Mouse (Mus musculus) testis, adult 2 months (tissue): ENCODE results near the gene Khdc4. TPM values are rescaled to one million over a fixed set of nuclear protein-coding genes. Genes with fewer than 3 reads are reported as not detected.
A peak's percentile ranks its signal among the peaks of the same experiment; 100 is the strongest.

Experiments
- H3K27ac ChIP-seq: fragments of 200-500 bp; 2 replicates; pipeline ENCODE4 v1.5.1; 2012; ENCODE audit warnings: low read depth, low read length; ENCODE audit not compliant: control insufficient read depth, insufficient read depth
- H3K27me3 ChIP-seq: fragments of 200-500 bp; 2 replicates; pipeline ENCODE4 v1.6.1; 2012; ENCODE audit warnings: mild to moderate bottlenecking, low read length, moderate library complexity; ENCODE audit not compliant: control insufficient read depth, insufficient read depth
- H3K36me3 ChIP-seq: fragments of 200-500 bp; 2 replicates; pipeline ENCODE4 v1.6.1; 2012; ENCODE audit warnings: mild to moderate bottlenecking, low read length; ENCODE audit not compliant: control insufficient read depth, insufficient read depth
- H3K4me1 ChIP-seq: fragments of 200-500 bp; 2 replicates; pipeline ENCODE4 v1.6.1; 2012; ENCODE audit warnings: low read length; ENCODE audit not compliant: control insufficient read depth, insufficient read depth
- H3K4me3 ChIP-seq: fragments of 200-500 bp; 2 replicates; pipeline ENCODE4 v1.5.1; 2012; ENCODE audit warnings: low read depth, mild to moderate bottlenecking, low read length, moderate library complexity, mixed read lengths; ENCODE audit not compliant: control insufficient read depth
- CTCF ChIP-seq: fragments of 200-500 bp; IDR thresholded peaks from 2 replicates; pipeline ENCODE4 v1.5.1; 2012; ENCODE audit warnings: low read depth, mild to moderate bottlenecking, inconsistent platforms, low read length, moderate library complexity; ENCODE audit not compliant: control insufficient read depth, insufficient read depth, insufficient replicate concordance
- POLR2A ChIP-seq: fragments of 200-500 bp; IDR thresholded peaks from 2 replicates; pipeline ENCODE4 v1.6.1; 2012; ENCODE audit warnings: low read depth, mild to moderate bottlenecking, inconsistent platforms, low read length, moderate library complexity; ENCODE audit not compliant: control insufficient read depth
- polyA plus RNA-seq: library from polyadenylated mRNA; depleted of rRNA; stranded (reverse); fragments of >200 nt; gene quantifications from 2 replicates; pipeline ENCODE4 v1.2.3, GENCODE M21; 2012

The Khdc4 gene
- polyA plus RNA-seq, 1 experiment = 28.7 TPM

DNA sequence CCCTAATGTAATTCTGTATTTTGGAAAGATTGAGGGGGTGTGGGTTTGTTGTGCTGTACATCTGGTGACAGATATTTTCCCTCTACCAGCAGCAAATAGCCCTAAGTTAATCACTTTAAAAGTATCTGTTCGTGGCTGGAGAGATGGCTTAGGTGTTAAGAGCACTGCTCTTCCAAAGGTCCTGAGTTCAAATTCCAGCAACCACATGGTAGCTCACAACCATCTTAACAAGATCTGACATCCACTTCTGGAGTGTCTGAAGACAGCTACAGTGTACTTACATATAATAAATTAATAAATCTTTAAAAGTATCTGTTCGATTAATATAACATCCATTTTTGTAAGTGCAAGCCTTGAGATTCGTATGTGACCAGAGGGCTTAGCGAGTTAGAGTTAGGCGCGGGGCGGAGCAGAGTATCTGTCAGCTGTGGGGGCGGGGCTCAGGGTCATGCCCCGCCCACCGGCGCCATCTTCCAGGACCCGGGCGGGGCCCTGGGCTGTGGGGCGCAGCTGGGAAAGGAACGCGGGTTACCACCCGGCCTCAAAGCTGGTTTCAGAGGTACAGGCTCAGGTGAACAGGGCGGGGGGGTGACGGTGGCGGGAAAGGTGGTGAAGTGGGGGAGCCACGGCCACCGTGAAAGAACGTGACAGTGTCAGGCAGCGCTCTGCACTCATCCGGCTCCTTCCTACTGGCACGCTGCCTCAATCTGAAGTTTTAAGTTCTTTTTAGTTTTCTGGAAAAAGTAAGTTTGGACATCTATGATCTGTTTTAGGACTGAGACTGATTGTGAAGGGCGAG lies 31.0 kb downstream of the Khdc4 start, which contains the start of gene Rit1:
TSS of gene Rit1 (plus strand) at position 440 of the 799 bp plus-strand sequence.
- TF ChIP-seq CTCF (no peak), POLR2A (peak; percentile 61)
- Histone ChIP-seq H3K27me3 (no peaks in the 10 kb centered on the region), H3K27ac (peak within 1 kb of the TSS; percentile 8), H3K4me3 (peak within 1 kb of the TSS; percentile 78), H3K4me1 (peaks cover 2% of the 10 kb centered on the region; the same call in 1 of the 2 replicates), H3K36me3 (peaks cover 2% of the 10 kb centered on the region)

DNA sequence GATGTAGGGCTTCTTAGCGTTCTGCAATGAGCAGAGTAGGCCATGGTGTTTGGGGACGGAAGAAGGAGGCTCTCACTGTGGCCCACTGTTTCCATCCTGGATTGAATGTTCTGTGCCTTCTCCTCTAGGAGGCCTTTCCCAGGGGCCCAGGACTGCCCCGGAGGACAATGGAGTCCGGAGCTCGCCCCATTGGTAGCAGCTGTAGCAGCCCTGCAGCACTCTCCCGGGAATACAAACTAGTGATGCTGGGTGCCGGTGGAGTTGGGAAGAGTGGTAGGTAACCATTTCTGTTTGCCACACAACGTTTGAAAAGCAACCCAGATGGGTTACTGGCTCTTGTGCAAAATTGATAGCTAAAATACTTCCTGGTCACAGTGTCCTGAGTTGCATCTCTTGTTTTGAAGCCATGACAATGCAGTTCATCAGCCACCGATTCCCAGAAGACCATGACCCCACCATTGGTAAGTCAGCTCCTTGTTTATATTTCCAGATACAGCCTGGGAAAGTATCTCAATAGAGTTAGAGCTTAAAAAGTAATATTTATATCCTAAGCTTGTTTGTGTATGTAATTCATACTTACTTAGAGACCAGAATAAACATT lies 31.7 kb downstream of the Khdc4 start:
- Histone ChIP-seq H3K4me1 (peaks cover 2% of the 10 kb centered on the region; the same call in 1 of the 2 replicates), H3K27ac (peak overlapping the region; percentile 8), H3K27me3 (no peaks in the 10 kb centered on the region), H3K36me3 (peaks cover 1% of the 10 kb centered on the region; the same call in 1 of the 2 replicates), H3K4me3 (peak overlapping the region; percentile 78)
- TF ChIP-seq CTCF (no peak), POLR2A (no peak)

DNA sequence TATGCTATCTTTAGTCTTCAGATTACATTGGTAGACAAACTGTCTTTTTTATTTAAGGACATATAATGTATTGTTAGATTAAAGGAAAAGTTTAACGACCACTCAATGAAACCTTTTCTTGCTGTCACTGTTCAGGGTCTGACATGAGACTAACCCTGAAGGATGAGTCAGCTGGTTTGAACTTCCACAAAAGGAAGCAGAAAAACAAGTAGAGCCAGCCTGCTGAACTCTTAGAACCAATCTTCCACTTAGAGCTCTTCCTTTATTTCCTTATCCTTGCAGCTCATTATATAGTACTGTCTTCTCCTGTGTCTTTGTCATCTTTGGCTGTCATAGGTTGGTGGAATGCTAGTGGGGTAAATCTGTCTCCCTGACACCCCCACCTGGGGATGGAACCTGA lies 32.2 kb downstream of the Khdc4 start:
- Histone ChIP-seq H3K4me3 (no peak overlapping the region; the same call in 1 of the 2 replicates), H3K4me1 (peaks cover 2% of the 10 kb centered on the region; the same call in 1 of the 2 replicates), H3K27me3 (no peaks in the 10 kb centered on the region), H3K27ac (no peak overlapping the region), H3K36me3 (no peaks in the 10 kb centered on the region)
- TF ChIP-seq CTCF (no peak), POLR2A (no peak)

DNA sequence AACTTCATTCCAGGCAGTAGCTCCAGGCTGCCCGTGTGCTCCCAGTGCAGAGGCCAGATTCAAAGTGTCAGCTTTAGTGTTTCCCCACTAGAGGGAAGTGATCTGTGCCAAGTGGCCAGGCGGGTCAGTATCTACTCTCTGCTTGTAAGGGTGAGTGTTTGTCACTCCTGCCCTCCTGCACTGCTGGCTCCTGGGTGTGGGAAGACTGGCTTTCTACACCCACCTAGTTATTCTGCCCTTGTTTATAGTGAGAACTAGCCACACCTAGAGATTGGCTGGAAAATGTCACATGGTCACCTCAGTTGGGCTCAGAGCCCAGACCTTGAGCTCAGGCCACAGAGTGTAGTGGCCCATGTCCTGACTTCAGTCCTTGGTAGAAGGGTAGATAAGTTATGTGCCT lies 33.5 kb downstream of the Khdc4 start:
- Histone ChIP-seq H3K4me3 (no peak overlapping the region), H3K27me3 (no peaks in the 10 kb centered on the region), H3K36me3 (no peaks in the 10 kb centered on the region), H3K27ac (no peak overlapping the region), H3K4me1 (peaks cover 2% of the 10 kb centered on the region; the same call in 1 of the 2 replicates)
- TF ChIP-seq CTCF (no peak), POLR2A (no peak)

DNA sequence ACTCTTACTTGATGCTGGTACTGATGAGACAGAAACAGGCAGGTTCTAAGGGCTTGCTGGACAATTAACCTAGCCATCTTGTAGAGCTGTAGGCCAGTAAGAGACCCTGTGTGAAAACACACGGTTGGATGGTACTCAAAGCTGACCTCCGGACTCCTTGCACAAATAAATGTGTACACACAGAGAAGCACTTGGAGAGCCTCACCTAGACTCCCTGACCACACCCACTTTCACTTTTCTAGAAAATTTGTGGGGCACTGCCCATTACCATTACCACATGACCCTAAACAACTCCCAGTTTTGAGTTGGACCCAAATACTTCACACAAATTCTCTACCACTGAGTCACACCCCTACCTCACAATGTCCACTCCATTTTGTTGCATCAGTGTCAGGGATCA lies 51.0 kb downstream of the Khdc4 start:
- no peak for TF ChIP-seq CTCF
- TF ChIP-seq POLR2A = no peak
- H3K4me1 ChIP-seq = no peaks in the 10 kb centered on the region; the same call in 1 of the 2 replicates
- H3K36me3 ChIP-seq = no peaks in the 10 kb centered on the region

DNA sequence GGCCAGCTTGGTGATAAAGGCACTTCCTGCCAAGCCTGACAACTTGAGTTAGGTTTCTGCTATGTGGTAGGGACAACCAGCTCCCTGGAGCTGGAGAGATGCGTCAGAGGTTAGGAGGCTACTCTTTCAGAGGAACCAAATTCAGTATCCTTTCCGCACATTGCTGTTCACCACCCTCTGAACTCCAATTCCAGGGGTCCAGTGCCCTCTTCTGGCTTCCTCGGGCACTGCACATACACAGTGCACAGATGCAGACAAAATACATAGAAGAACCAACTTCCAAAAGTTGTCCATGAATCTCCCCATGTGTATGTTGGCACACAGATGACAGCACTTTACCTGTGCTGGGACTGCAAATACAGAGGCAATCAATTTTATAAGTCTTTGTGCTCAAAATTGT lies 53.0 kb downstream of the Khdc4 start:
- Histone ChIP-seq H3K4me1 (no peaks in the 10 kb centered on the region; the same call in 1 of the 2 replicates), H3K4me3 (no peak overlapping the region), H3K27me3 (no peaks in the 10 kb centered on the region), H3K36me3 (no peaks in the 10 kb centered on the region), H3K27ac (0 out of 2 replicates have a peak overlapping the region, but pooled peaks have one; percentile 5)
- TF ChIP-seq CTCF = peak; percentile 61; the same call in 1 of the 2 replicates
- TF ChIP-seq POLR2A = no peak

More for the DNA sequence above, 51.0 kb downstream of the Khdc4 start:
- H3K4me3 ChIP-seq = no peak overlapping the region
- no peak overlapping the region for H3K27ac ChIP-seq
- H3K27me3 ChIP-seq = no peaks in the 10 kb centered on the region

DNA sequence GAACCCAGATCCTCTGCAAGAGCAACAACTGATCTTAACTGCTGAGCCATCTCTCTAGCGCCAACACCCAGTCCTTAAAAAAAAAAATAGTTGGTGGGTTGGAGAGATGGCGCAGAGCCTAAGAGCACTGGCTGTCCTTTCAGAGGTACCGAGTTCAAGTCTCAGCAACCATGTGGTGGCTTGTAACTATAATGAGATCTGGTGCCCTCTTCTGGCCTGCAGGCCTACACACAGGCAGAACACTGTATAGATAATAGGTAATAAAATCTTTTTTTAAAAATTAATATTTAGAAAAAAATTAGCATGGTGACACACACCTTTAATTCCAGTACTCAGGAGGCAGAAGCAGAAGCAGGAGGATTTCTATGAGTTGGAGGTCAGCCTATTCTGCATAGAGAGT lies 54.5 kb downstream of the Khdc4 start:
- Histone ChIP-seq H3K4me3 (no peak overlapping the region), H3K27me3 (no peaks in the 10 kb centered on the region), H3K27ac (no peak overlapping the region), H3K4me1 (no peaks in the 10 kb centered on the region; the same call in 1 of the 2 replicates), H3K36me3 (no peaks in the 10 kb centered on the region)
- TF ChIP-seq CTCF (no peak), POLR2A (no peak)
